Mouse (Mus musculus): ENCODE measurements around the gene Ces2c. TPM values are rescaled to one million over a fixed set of nuclear protein-coding genes. Genes with fewer than 3 reads are reported as not detected.
A peak's percentile ranks its signal among the peaks of the same experiment; 100 is the strongest.
"Not testable (repeated sequence)": the region's sequence is repeated elsewhere in the genome, so short reads cannot be mapped to it uniquely, and the experiment has no call there.

The Ces2c gene
- total RNA-seq (2017) = not detected in 2 replicates

DNA sequence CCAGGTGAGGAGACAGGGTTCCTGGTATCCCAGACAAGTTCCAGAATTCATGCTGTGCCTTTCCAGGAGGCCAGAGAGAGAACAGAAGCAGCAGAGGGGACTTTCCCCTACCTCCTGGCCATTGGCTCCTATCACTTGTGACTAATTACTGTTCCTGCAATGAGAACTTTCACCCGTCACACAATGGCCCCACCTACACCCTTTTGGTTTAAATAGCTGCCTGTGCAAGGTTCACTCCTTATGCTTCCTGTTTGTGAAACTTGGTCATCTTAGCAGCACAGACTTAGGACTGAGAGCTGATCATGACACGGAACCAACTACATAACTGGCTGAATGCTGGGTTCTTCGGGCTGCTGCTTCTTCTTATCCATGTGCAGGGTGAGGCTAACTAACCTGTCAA is at the start of gene Ces2c:
Gene Ces2c (plus strand): TSS at position 238 of the 400 bp plus-strand sequence.
- no peak for ATAC-seq (replicated peaks; ENCODE audit: low read depth, poor library complexity, severe bottlenecking)

DNA sequence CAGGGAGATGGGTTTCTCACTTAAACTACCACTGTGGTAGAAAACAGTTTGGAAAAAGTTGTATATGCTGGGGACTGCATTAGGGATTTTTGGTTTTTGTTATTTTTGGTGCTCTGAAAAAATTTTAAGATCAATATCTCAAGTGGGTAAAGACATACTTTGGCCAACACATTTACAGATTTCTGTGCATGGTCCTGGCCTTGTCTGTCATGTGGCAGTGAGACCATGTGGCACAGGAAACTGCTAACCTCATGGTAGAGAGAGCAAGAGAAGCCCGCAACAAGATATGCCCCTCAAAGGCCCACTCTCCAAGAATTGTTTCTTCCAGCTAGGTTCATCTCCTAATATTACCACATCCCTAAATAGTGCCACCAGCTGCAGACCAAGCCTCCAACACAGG is 47.5 kb upstream of the Ces2c start:
- ATAC-seq (replicated peaks; ENCODE audit: low read depth, poor library complexity, severe bottlenecking) = no peak

DNA sequence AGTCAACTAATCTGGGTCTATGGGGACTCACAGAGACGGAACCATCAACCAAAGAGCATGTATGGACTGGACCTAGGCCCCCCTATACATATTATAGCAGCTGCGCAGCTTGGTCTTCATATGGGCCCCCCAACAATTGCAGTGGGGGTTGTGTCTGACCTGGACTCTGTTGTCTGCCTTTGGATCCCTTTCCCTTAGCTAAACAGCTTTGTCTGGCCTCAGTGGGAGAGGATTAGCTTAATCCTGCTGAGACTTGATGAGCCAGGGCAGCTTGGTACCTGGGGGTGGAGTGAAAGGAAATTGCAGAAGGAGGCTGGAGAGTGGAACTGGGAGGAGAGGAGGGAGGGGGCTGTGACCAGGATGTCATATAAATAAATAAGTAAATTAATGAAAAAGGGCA is 40.7 kb upstream of the Ces2c start:
- no peak for ATAC-seq (replicated peaks; ENCODE audit: low read depth, poor library complexity, severe bottlenecking)

DNA sequence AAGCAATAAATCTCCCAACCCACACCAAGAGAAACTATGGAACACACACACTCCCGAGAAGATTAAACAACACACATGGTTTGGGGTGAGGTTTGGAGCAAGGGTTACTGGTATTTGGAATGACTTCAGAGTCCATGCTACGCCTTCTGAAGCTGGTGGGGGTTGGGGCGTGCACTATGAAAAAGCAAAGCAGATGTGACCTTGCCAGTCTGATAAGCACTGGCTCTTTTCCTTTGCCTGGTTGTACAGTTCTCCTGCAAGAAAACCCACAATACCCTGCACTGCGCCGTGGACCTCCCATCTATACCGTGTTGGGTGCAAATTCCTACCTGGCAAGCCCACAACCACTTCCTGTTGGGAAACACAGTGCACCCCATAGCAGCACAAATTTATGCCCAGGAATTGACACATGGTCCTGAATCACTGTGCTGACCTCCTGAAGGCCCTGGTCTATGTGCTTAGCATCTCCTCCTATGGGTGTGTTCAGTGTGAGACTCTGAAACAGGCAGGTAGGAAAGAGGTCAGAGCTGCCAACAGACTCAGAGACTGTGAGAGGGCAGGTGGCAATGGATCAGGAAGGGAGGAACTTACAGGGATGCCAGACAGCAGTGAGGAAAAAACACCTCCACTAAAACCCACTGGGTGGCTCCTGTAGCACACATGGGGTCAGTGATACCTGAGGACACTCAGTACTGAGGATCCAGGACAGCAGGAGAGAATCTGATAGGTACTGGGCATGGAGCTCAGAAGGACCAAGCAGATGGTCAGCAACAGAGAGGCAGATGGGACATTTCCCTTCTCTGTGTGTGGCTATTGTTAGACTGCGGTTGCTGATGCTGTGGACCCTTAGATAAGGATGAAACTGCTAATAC is 38.1 kb upstream of the Ces2c start:
- ATAC-seq (replicated peaks; ENCODE audit: low read depth, poor library complexity, severe bottlenecking) = no peak

DNA sequence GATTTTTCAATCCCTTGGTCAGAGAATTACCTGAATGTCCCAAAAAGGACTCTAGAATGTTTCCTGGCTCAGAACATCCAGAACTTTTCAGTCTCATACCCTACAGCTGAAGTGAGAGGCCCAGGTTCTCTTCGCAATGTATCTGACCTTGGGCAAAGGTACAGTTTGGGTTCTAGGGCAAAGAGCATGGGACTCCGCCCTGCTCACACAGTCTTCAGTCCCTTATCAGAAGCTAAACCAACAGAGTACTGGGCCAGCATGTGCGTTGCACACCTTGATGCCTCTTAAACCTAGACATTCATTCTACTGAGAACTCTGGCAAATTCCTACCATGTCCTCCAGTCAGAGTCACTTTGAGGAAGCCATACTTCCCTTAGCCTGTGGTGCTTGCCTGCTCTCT is 37.4 kb upstream of the Ces2c start:
- ATAC-seq (replicated peaks; ENCODE audit: low read depth, poor library complexity, severe bottlenecking) = no peak

DNA sequence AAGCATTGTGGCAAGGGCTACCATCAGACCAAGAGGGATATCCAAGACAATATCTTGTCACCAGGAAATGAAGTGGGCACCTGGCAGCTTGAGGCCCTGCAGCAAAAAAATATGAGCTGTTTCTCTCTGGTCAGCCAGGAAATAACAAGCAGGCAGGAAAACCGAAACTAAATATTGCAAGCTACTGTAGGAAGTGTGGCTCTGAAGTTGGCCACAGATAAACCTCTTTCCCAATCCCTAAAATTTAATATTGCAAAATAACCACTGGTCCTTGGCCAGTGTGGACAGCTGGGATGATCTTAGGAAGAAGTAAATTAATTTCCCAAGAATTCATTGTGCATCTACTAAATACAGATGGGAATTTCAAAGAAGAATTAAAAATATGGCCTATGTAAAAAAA is 20.0 kb upstream of the Ces2c start:
- no peak for ATAC-seq (replicated peaks; ENCODE audit: low read depth, poor library complexity, severe bottlenecking)

DNA sequence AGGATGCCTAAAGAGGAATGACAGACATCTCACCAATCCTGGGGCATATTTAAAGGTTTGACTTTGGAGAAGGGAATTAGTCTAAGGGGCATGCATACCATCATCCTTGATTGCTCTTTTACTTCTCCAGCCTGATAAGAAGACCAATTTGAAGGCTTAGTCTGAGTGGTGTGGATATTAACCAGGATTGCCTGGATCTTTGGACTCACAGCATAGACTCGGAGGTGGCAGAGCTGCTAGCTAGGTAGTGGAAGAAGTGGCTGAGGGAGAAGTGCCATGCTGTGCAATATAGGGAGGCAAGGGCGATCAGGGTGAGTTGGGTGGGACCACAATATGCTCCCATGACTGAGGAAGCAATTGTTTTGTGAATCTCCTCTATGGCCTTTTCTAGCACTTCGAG is 18.6 kb upstream of the Ces2c start:
- no peak for ATAC-seq (replicated peaks; ENCODE audit: low read depth, poor library complexity, severe bottlenecking)

DNA sequence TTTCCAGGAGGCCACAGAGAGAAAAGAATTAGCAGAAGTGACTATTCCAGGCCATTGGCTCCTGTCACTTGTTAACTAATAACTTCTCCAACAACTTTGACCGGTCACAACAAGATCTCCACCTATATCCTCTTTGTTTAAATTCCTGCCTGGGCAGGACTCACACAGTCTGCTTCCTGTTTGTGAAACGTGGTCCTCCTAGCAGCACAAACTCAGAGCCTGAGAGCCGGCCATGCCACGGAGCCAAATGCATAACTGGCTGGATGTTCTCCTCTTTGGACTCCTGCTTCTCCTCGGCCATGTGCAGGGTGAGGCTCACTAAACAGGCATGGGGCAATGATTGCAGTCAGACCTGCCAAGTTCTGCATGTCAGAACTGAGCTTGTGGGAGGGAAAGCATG is 15.4 kb upstream of the Ces2c start, which contains the start of gene Ces2b:
Gene Ces2b (plus strand): TSS at position 133 of the 400 bp plus-strand sequence.
- ATAC-seq (replicated peaks; ENCODE audit: low read depth, poor library complexity, severe bottlenecking) = no peak

DNA sequence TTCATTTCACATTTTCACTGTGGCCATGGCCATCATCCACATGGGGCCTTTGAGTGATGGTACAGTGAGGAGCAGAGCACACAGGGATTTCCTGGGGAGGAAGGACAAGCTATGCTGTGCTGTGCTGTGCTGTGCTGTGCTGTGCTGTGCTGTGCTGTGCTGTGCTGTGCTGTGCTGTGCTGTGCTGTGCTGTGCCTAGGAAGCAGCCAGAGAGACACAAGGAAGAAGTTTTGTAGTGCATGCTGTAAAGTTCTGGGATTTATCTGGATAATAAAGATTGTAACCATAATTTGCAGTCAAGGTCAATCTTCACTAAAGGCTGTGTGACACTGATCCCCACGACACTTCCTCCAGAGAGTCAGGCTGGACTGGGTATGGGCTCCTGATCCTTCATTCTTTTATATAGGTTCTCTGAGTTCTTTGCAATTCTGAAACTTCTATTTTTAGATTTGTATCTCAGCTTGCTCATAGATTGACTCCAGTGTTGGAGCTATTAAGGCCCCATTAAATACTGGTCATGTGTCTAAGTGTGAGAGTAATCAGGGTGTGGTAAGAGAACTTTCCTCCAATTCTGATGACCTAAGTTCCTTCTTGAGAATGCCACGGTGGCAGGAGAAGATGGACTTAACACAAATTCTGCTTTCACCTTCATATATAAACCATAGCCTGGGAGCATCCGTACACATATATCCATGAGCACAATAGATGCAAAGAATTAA is 5.3 kb upstream of the Ces2c start:
- no peak for ATAC-seq (replicated peaks; ENCODE audit: low read depth, poor library complexity, severe bottlenecking)

DNA sequence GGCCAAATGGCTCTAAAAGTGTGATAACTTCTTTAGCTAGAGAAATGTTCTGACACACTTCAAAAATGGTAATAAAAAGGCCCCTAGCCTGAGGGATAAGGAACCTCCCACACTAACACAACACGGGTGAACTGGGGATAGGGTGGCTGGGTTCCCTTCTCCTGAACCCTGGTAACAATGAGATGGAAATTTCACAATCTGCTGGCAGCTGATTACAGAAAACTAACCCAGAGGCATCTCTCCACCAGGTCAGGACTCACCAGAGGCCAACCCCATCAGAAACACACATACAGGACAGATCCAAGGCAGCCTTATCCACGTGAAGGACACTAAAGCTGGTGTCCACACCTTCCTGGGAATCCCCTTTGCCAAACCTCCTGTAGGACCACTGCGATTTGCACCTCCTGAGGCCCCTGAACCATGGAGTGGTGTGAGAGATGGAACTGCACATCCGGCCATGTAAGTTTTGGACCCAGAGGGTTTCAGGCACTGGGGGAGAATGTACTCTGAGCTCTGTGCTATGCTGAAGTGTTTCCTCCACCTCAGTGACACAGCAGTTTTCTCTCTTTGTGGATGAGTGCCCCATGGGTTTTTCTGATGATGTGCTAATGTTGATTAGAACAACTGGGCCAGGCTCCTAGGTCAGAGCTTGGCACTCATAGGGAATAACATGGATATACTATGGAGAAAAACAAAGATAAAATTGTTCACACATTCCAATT is 1.0 kb downstream of the Ces2c start:
- ATAC-seq (replicated peaks; ENCODE audit: low read depth, poor library complexity, severe bottlenecking) = no peak

DNA sequence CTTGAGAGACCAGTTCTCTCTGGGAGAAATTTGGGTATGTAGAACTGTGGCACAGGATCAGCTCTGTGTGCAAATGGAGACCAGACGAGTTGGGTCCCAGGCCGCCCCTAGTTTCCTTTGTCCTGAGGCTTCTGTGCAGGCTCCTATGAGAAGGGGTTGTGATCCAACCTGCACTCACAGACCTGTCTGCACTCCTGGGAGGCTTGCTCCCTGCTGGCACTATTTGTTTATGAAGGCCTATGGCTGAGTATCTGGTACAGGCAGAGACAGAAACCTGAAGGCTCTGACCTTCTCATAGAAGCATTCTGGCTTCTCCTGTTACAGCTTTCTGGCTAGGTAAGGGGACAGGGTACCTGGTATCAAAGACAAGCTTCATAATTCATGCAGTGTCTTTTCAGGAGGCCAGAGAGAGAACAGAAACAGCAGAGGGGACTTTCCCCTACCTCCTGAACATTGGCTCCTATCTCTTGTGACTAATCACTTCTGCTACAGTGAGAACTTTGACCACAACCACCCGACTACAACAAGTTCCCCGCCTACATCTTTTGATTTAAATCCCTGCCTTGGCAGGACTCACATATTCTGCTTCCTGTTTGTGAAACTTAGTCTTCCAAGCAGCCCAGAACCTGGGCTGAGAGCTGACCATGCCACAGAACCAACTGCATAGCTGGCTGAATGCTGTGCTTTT is 20.1 kb downstream of the Ces2c start:
- peak; percentile 99 for ATAC-seq (replicated peaks; ENCODE audit: low read depth, poor library complexity, severe bottlenecking)

DNA sequence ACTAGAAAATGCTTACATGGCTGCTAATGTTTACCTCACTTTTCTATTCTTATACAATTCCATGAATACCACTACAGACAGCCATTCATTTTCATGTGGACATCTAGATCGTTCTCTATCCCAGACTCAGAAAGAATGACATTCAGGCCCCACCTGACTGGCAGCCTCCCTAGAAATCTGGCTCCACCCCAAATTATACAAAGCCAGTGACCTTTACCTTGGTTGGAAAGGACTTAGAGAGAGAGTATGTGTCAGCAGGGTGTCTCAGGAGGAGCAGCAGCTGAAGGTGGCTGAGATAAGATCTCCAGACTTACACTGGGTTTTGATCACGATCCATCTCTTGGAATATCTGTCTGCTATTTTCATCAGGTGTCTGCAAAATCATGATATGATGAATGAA is 22.0 kb downstream of the Ces2c start:
- ATAC-seq (replicated peaks; ENCODE audit: low read depth, poor library complexity, severe bottlenecking) = not testable (repeated sequence)

DNA sequence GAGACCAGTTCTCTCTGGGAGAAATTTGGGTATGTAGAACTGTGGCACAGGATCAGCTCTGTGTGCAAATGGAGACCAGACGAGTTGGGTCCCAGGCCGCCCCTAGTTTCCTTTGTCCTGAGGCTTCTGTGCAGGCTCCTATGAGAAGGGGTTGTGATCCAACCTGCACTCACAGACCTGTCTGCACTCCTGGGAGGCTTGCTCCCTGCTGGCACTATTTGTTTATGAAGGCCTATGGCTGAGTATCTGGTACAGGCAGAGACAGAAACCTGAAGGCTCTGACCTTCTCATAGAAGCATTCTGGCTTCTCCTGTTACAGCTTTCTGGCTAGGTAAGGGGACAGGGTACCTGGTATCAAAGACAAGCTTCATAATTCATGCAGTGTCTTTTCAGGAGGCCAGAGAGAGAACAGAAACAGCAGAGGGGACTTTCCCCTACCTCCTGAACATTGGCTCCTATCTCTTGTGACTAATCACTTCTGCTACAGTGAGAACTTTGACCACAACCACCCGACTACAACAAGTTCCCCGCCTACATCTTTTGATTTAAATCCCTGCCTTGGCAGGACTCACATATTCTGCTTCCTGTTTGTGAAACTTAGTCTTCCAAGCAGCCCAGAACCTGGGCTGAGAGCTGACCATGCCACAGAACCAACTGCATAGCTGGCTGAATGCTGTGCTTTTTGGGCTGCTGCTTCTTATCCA is 39.5 kb downstream of the Ces2c start:
- ATAC-seq (replicated peaks; ENCODE audit: low read depth, poor library complexity, severe bottlenecking) = peak; percentile 99

DNA sequence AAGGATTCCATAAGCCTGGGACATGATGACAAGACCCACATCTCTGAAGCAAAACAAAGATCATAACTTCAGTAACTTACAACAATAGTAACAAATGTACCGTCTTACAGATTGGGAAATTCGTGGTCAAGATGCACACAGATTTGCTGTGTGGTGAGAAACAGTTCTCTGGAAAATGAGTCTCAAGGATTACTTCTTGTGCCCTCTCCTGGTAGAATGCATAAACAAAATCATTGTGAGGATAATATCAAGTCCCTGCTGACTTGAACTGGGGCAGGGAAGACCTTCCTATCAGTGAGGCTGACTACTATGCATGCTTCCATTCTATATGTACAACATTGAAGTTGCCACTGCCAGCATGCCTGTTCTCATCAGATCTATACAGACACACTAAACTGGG is 54.9 kb downstream of the Ces2c start:
- no peak for ATAC-seq (replicated peaks; ENCODE audit: low read depth, poor library complexity, severe bottlenecking)

Other genes starting within 250 kb of the Ces2c start
- not detected in 2 replicates for gene Cdh16, start 222.7 kb upstream of the Ces2c start, total RNA-seq (2017)
- 3.1 and 4.8 TPM in 2 replicates for gene Rrad, start 215.7 kb upstream of the Ces2c start, total RNA-seq (2017)
- gene Ciao2b, start 205.1 kb upstream of the Ces2c start, total RNA-seq (2017) = 25.8 and 28.0 TPM in 2 replicates
- gene Ces2a, start 113.1 kb upstream of the Ces2c start, total RNA-seq (2017) = not detected in 2 replicates
- gene Ces2b, start 15.5 kb upstream of the Ces2c start, total RNA-seq (2017) = not detected in 2 replicates
- gene Ces2e, start 79.2 kb downstream of the Ces2c start, total RNA-seq (2017) = not detected in 2 replicates
- not detected in 2 replicates for gene Ces2f, start 100.3 kb downstream of the Ces2c start, total RNA-seq (2017)
- gene Ces2g, start 114.7 kb downstream of the Ces2c start, total RNA-seq (2017) = 46.6 and 51.8 TPM in 2 replicates
- not detected in 2 replicates for gene Ces2h, start 153.8 kb downstream of the Ces2c start, total RNA-seq (2017)
- not detected in 2 replicates for gene Ces3a, start 201.5 kb downstream of the Ces2c start, total RNA-seq (2017)
- not detected in 2 replicates for gene Ces3b, start 236.7 kb downstream of the Ces2c start, total RNA-seq (2017)

Measured in common myeloid progenitor, adult 5-6 weeks (primary cell).